Mouse (Mus musculus): ENCODE results near the gene Anp32b.

DNA sequence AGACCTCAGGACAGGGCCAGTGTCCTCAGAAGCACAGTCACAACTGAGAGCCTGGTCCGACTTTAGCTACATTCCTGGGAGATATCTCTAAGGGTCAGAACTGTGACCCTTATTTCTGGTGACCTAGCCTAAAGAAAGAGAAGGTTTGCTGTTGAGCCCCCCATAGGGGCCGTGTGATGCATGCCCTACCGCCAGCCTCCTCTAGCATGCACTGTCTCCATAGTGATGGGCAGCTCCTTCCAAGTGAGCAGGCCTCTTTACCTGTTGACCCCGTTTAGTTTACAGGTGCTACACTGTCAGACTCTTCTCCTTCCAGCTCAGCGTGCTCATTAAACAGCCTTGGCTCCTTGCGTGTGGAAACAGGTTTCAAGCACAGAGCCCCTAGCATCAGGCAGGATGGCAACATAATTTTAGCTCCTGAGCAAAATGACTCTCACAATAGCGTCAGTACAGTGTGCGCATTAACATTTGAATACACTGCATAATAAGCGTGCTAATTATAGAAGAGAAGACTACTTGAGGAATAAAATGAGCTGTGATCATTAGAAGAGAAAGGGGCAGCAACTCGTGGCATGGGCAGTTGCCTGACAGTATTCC is 21.7 kb upstream of the Anp32b start:
- TF ChIP-seq CTCF (IDR thresholded peaks at IDR 0.05; ENCODE audit: low read depth) (no peak), EP300 (optimal IDR thresholded peaks at IDR 0.05) (no peak)

Data from stomach, postnatal 0 days (tissue).